Comparison of ENCODE assay signal across 8 mouse cellular contexts in the genomic region with DNA sequence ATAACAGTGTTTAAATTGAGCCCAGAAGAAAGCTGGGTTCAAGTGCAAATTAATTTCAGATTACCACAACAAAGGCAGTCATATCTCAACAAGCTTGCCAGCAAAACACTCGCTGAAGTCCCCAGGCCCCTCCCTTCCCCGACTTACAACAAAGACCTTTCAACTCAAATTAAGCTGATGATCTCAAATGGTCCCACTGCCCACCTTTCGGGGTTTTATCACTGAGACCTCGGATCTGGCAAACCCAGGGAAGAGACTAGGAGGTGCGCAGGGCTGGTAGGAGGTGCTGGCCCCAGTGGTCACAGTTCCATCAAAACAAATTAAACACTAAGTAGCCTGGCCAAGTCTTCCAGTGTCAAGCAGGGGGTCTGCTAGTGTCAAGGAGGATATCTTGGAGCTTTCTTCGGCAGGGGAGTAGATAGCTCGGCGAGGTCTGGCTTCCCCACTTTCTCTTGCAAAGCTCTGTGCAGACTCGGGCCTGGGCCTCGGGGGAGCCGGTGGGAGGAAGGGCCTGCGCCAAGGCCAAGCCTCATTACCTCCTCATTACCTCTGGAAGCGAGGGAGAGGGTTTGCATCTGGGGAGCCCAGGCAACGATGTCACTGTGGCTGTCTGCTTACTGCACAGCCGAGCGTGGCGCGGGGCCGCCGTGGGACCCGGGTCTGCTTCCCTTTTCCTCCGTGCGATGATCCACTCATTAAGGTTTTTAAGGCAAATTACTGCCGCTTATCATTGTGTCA.
DNase-seq lines count a peak whose midpoint lies in the region; ATAC-seq and TF ChIP-seq lines count a peak whose summit lies in the region.

No protein-coding gene starts in this region.

- 10% methylated on average over 24 of the region's 24 CpGs for WGBS in heart, embryonic 11.5 days (ENCODE audit: insufficient replicate concordance)
- WGBS in forebrain, embryonic 12.5 days = 12% methylated on average over 24 of the region's 24 CpGs
- 6% methylated on average over 24 of the region's 24 CpGs for WGBS in limb, embryonic 14.5 days

- H3K9ac ChIP-seq in heart, embryonic 11.5 days (ENCODE audit: low read depth, low read length) = no peak overlapping the region
- 0 out of 2 replicates have a peak overlapping the region, but pooled peaks have one; percentile 17 for H3K9ac ChIP-seq in forebrain, embryonic 12.5 days
- no peak overlapping the region for H3K9ac ChIP-seq in limb, embryonic 14.5 days (ENCODE audit: low read depth, low read length, severe bottlenecking)

- no peak for ATAC-seq in heart, embryonic 11.5 days (replicated peaks; ENCODE audit: insufficient number of reproducible peaks, low FRiP score, low TSS enrichment)
- peak; percentile 69; the same call in 1 of the 2 replicates for ATAC-seq in forebrain, embryonic 12.5 days (ENCODE audit: low FRiP score)
- no peak for ATAC-seq in limb, embryonic 14.5 days (ENCODE audit: low FRiP score, low read depth)

- peaks cover 50% of the 10 kb centered on the region for H3K27me3 ChIP-seq in heart, embryonic 11.5 days (ENCODE audit: control insufficient read depth, insufficient read depth, low read length)
- peaks cover 98% of the 10 kb centered on the region for H3K27me3 ChIP-seq in forebrain, embryonic 12.5 days
- peaks cover 51% of the 10 kb centered on the region for H3K27me3 ChIP-seq in limb, embryonic 14.5 days (ENCODE audit: control insufficient read depth, insufficient read depth, low read length)

- H3K4me1 ChIP-seq in heart, embryonic 11.5 days (ENCODE audit: control insufficient read depth, insufficient read depth, low read length) = peaks cover 20% of the 10 kb centered on the region
- H3K4me1 ChIP-seq in forebrain, embryonic 12.5 days = peaks cover 15% of the 10 kb centered on the region
- H3K4me1 ChIP-seq in limb, embryonic 14.5 days (ENCODE audit: control insufficient read depth, insufficient read depth, low read length) = peaks cover 14% of the 10 kb centered on the region

- H3K9me3 ChIP-seq in heart, embryonic 11.5 days (replicated peaks; ENCODE audit: control insufficient read depth, low read length) = no peaks in the 10 kb centered on the region
- H3K9me3 ChIP-seq in forebrain, embryonic 12.5 days = no peaks in the 10 kb centered on the region
- H3K9me3 ChIP-seq in limb, embryonic 14.5 days (ENCODE audit: control insufficient read depth, low read length) = no peaks in the 10 kb centered on the region

- no peak for DNase-seq in heart, adult 9 months (ENCODE audit: low spot score in 2 of 2)
- DNase-seq in Muller cell, postnatal 12 days (ENCODE audit: inconsistent ontology term) = peak; percentile 24
- DNase-seq in limb, embryonic 14.5 days (ENCODE audit: low spot score) = no peak
- DNase-seq in thymus, adult 18-20 months = no peak
- DNase-seq in spleen, postnatal 4 days (ENCODE audit: low spot score in 2 of 2) = no peak
- no peak for DNase-seq in ovary, postnatal 36 days (ENCODE audit: low spot score)

- H3K4me2 ChIP-seq in heart, embryonic 11.5 days = peak overlapping the region; percentile 45
- peak overlapping the region; percentile 23 for H3K4me2 ChIP-seq in forebrain, embryonic 12.5 days
- H3K4me2 ChIP-seq in limb, embryonic 14.5 days (replicated peaks; ENCODE audit: low read depth, low read length, severe bottlenecking) = peak overlapping the region; percentile 28

- H3K36me3 ChIP-seq in heart, embryonic 11.5 days (ENCODE audit: control insufficient read depth, insufficient read depth, low read length) = no peaks in the 10 kb centered on the region
- no peaks in the 10 kb centered on the region for H3K36me3 ChIP-seq in forebrain, embryonic 12.5 days (replicated peaks)
- H3K36me3 ChIP-seq in limb, embryonic 14.5 days (ENCODE audit: control insufficient read depth, insufficient read depth, low read length) = no peaks in the 10 kb centered on the region

- no peak overlapping the region for H3K4me3 ChIP-seq in heart, embryonic 11.5 days (ENCODE audit: low read depth, low read length)
- no peak overlapping the region for H3K4me3 ChIP-seq in forebrain, embryonic 12.5 days (replicated peaks)
- H3K4me3 ChIP-seq in limb, embryonic 14.5 days (replicated peaks; ENCODE audit: low read length) = peak overlapping the region; percentile 13

- H3K27ac ChIP-seq in heart, embryonic 11.5 days (ENCODE audit: low read depth, low read length) = no peak overlapping the region
- H3K27ac ChIP-seq in forebrain, embryonic 12.5 days = no peak overlapping the region
- no peak overlapping the region for H3K27ac ChIP-seq in limb, embryonic 14.5 days (replicated peaks; ENCODE audit: low read depth, low read length)

- TF ChIP-seq POLR2A in limb, embryonic 14.5 days (IDR thresholded peaks at IDR 0.05; ENCODE audit: borderline replicate concordance, extremely low read depth, insufficient read depth, insufficient read length) = no peak
